Mouse (Mus musculus) heart, embryonic 14.5 days (tissue): ENCODE measurements around the gene Slco3a1. TPM values are rescaled to one million over a fixed set of nuclear protein-coding genes. Genes with fewer than 3 reads are reported as not detected.

Experiments used
- ATAC-seq: fragments of 200-750 bp; cut with Nextera tagmentation; 2 replicates; pipeline ENCODE4 v1.8.0; 2017; ENCODE audit warnings: low read depth, moderate TSS enrichment; ENCODE audit not compliant: insufficient number of reproducible peaks, insufficient read depth, low FRiP score
- H3K27ac ChIP-seq, 2 experiments: fragments of 200-500 bp in 1 of 2; fragments of 300-500 bp in 1 of 2; sonication (generic) in 1 of 2; replicated peaks in 1 of 2; 2 replicates each; pipeline ENCODE4 v1.5.1; 2012 to 2014; ENCODE audit warnings: low read depth in 2 of 2, low read length in 2 of 2, control low read depth in 1 of 2, mild to moderate bottlenecking in 1 of 2, mixed read lengths in 1 of 2; ENCODE audit not compliant: control insufficient read depth in 1 of 2, insufficient read depth in 1 of 2
- H3K27me3 ChIP-seq: fragments of 300-500 bp; sonication (generic); 2 replicates; pipeline ENCODE4 v1.6.1; 2014; ENCODE audit warnings: mild to moderate bottlenecking, low read length, control low read depth; ENCODE audit not compliant: control insufficient read depth, insufficient read depth
- H3K36me3 ChIP-seq: fragments of 300-500 bp; sonication (generic); 2 replicates; pipeline ENCODE4 v1.6.1; 2014; ENCODE audit warnings: mild to moderate bottlenecking, control low read depth, low read length, mixed read lengths; ENCODE audit not compliant: control insufficient read depth, insufficient read depth
- H3K4me1 ChIP-seq, 2 experiments: fragments of 200-500 bp in 1 of 2; fragments of 300-500 bp in 1 of 2; sonication (generic) in 1 of 2; 2 replicates each; pipeline ENCODE4 v1.6.1; 2012 to 2014; ENCODE audit warnings: low read length in 2 of 2, control low read depth in 1 of 2, mixed read lengths in 1 of 2; ENCODE audit not compliant: control insufficient read depth in 2 of 2, insufficient read depth in 2 of 2
- H3K4me2 ChIP-seq: fragments of 300-500 bp; sonication (generic); 2 replicates; pipeline ENCODE4 v1.6.1; 2014; ENCODE audit warnings: mild to moderate bottlenecking, low read length
- H3K4me3 ChIP-seq, 2 experiments: fragments of 200-500 bp in 1 of 2; fragments of 300-500 bp in 1 of 2; sonication (generic) in 1 of 2; 2 replicates each; pipeline ENCODE4 v1.5.1; 2012 to 2014; ENCODE audit warnings: low read length in 2 of 2, mild to moderate bottlenecking in 2 of 2, control low read depth in 1 of 2, low read depth in 1 of 2, moderate library complexity in 1 of 2; ENCODE audit not compliant: control insufficient read depth in 1 of 2, insufficient read depth in 1 of 2
- H3K9ac ChIP-seq: fragments of 300-500 bp; sonication (generic); 2 replicates; pipeline ENCODE4 v1.6.1; 2014; ENCODE audit warnings: mild to moderate bottlenecking, low read length
- H3K9me3 ChIP-seq: fragments of 300-500 bp; sonication (generic); 2 replicates; pipeline ENCODE4 v1.6.1; 2016; ENCODE audit warnings: low read length, control low read depth; ENCODE audit not compliant: control insufficient read depth
- WGBS: fragments of 180-500 bp; shearing (Covaris S2); extraction: QIAGEN DNeasy Blood & Tissue Kit; methylation state at CpG from one replicate; pipeline ENCODE4 v1.1.7; 2014; 5-methylcytosine and 5-hydroxymethylcytosine counted together
- polyA plus RNA-seq: library from polyadenylated mRNA; unstranded; fragments of >200 nt; fragmentation: Nextera tagmentation; extraction: Ambion mirVana; gene quantifications from 2 replicates; pipeline ENCODE4 v1.2.1, GENCODE M21; 2014

Slco3a1 gene
- polyA plus RNA-seq, 1 experiment from 2014 or later: 16.0 TPM

DNA sequence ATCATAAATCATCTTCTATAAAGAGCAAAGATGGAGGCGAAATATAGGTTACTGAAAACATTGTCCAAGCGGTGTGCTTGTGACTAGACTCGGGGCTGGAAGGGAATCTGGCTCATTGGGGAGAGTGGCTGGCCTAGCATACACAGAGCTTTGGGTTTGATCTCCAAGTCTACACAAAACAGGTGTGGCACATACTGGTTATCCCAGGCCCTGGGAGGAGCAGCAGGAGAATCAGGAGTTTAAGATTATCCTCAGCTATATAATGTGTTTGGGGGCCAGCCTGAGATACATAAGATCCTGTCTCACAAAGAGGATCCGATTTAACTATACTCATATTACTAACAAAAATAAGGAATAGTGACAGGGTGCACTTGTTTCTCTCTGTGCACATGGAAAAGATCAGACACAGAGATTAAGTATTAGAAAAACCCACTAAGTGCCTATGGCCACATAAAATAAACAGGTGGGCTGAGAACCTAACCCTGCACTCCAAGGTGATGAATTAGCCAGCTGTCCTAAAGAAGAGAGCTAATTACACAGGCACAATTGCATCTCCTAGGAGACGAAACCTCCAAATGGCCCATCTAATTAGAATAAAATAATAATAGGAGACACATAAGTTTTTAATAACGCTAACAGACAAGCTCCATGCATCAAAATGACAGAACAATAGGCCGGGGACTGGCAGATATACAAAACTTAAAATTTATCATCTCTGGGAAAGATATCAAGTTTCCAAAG, 224.3 kb downstream of the Slco3a1 start:
- H3K4me3 ChIP-seq: no peak overlapping the region
- H3K4me2 ChIP-seq: no peak overlapping the region
- no peak overlapping the region for H3K9ac ChIP-seq
- ATAC-seq: no peak
- H3K4me1 ChIP-seq: no peaks in the 10 kb centered on the region
- H3K27me3 ChIP-seq: no peaks in the 10 kb centered on the region
- WGBS: 81% methylated on average over 7 of the region's 7 CpGs
- H3K9me3 ChIP-seq: no peaks in the 10 kb centered on the region
- no peak overlapping the region for H3K27ac ChIP-seq
- H3K36me3 ChIP-seq: peaks cover 6% of the 10 kb centered on the region; the same call in 1 of the 2 replicates

DNA sequence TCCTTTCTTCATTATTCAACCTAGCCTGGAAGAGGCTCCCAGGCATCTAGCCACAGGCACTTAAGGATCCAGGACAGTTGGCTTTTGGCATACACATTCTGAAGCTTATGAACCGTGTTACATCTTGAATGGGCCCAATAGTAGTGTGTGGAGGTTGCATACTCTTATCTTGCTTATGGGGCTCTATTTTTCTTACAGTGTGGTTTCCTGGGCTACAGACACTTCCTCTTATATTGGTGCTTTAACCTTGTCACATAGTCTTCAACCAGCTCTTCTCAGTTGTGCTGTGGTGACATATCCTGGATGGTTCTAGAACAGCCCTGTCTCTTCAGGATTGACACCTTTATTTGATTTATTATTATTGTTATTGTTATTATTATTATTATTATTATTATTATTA, 225.6 kb downstream of the Slco3a1 start:
- Histone ChIP-seq H3K36me3 (peaks cover 6% of the 10 kb centered on the region; the same call in 1 of the 2 replicates), H3K9me3 (no peaks in the 10 kb centered on the region), H3K4me1 (no peaks in the 10 kb centered on the region), H3K27me3 (no peaks in the 10 kb centered on the region), H3K4me3 (no peak overlapping the region), H3K4me2 (no peak overlapping the region), H3K9ac (no peak overlapping the region), H3K27ac (no peak overlapping the region)
- ATAC-seq: no peak
- WGBS: 85% methylated on average over 1 of the region's 1 CpGs

DNA sequence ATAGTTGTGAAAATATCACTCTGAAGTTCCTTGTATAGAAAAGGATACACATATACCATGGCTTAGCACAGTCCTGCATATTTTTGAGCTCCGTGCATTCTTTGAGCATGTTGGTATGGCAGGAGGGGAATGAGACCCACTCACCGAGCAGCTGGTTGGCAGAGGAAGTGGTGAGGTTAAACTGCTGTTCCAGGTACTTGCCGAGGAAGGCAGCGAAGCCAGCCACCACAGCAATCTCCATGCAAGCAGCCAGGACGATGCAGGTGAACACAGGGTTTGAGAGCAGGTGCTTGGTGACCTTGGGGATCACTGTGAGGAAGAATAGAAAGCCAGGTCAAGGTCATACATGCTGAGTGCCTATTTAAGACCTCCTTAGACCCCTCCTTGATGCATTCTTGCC, 226.9 kb downstream of the Slco3a1 start:
- ATAC-seq: no peak
- 87% methylated on average over 5 of the region's 5 CpGs for WGBS
- H3K4me3 ChIP-seq: no peak overlapping the region

DNA sequence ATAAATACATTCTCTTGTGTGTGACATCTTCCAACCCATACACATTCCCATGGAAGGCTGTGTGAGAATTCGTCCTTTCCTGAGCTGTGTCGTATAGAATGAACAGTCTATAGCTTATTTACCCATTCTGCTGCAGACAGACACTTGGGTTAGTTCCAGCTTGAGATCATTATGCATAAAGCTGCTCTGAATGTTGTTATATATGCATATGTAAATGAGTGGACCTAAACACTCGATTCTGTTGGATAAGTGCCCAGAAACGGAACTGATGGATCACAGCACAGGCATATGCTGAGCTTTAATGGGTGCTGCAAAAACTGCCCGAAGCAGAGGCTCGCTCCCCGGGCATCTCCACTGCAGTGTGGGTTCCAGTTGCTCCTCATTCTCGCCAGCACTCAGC, 229.5 kb downstream of the Slco3a1 start:
- ATAC-seq: no peak
- no peak overlapping the region for H3K4me2 ChIP-seq
- peaks cover 6% of the 10 kb centered on the region; the same call in 1 of the 2 replicates for H3K36me3 ChIP-seq
- no peak overlapping the region for H3K9ac ChIP-seq
- no peak overlapping the region for H3K27ac ChIP-seq
- H3K27me3 ChIP-seq: no peaks in the 10 kb centered on the region
- WGBS: 85% methylated on average over 8 of the region's 8 CpGs
- no peak overlapping the region for H3K4me3 ChIP-seq
- no peaks in the 10 kb centered on the region; a peak in 1 of 4 replicates for H3K4me1 ChIP-seq
- H3K9me3 ChIP-seq: no peaks in the 10 kb centered on the region

More for the DNA sequence above, 226.9 kb downstream of the Slco3a1 start:
- H3K27ac ChIP-seq: no peak overlapping the region
- no peak overlapping the region for H3K4me2 ChIP-seq
- no peak overlapping the region for H3K9ac ChIP-seq
- no peaks in the 10 kb centered on the region for H3K9me3 ChIP-seq
- H3K36me3 ChIP-seq: peaks cover 6% of the 10 kb centered on the region; the same call in 1 of the 2 replicates
- H3K27me3 ChIP-seq: no peaks in the 10 kb centered on the region
- H3K4me1 ChIP-seq: no peaks in the 10 kb centered on the region; a peak in 1 of 4 replicates

DNA sequence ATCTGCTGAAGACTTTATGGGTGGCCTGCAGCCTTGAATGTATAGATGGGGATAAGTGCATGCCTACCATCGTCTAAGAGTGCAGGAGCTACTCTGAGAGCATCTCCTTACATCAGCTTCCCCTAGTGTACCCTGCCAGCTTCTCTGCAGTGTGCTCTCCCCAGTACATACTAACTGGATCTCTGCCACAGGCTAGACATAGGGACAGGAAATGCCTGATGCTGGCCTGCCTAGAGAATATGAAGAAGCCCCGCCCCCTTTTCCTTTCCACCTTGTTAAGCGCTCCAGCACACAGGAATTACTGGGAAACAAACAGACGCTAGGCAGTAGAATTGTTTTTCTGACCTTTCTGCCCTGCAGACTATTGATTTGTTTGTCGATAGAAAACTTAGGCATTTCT, 230.9 kb downstream of the Slco3a1 start:
- Histone ChIP-seq H3K27me3 (no peaks in the 10 kb centered on the region), H3K36me3 (peaks cover 9% of the 10 kb centered on the region; the same call in 1 of the 2 replicates), H3K4me1 (no peaks in the 10 kb centered on the region; a peak in 1 of 4 replicates), H3K27ac (no peak overlapping the region), H3K4me2 (no peak overlapping the region), H3K9me3 (no peaks in the 10 kb centered on the region), H3K9ac (no peak overlapping the region), H3K4me3 (no peak overlapping the region)
- 68% methylated on average over 5 of the region's 5 CpGs for WGBS
- ATAC-seq: no peak; the same call in 1 of the 2 replicates

DNA sequence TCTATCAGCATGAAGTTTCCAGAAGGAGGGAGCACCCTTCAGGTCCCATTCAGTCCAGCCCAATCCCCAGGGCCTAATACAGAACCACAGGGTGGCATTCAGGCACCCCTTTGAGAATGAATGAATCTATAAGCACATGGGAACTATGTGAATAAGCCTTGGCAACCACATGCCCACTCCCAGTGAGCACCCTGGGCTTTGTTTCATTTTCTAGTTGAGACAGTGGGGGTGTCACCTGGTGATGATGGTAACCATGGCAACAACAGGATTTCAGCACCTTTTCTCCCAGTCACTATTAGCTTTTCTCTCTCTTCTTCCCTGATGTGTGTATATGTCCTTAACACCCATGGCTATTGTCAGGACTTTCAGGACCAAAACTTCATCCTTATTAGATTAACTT, 231.4 kb downstream of the Slco3a1 start:
- ATAC-seq: no peak
- Histone ChIP-seq H3K36me3 (peaks cover 9% of the 10 kb centered on the region; the same call in 1 of the 2 replicates), H3K4me1 (no peaks in the 10 kb centered on the region; a peak in 1 of 4 replicates)

DNA sequence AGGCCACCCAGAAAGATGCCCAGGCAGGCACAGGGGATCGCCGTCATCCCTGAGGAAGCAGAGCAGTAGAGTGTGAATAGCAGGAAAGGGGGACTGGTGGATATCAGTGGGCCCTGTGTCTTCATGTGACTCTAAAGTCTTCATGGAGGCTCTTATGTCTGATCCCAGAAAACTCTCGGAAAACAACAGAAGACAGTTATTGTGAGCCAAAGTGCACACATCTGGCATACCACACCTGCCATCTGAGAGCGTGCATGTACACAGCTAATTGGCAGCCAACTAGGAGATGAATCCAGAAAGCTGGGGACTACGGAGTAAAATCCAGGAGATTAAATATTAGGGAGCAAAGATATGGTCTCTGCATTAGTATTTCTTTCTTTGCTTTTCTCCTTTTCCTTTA, 233.9 kb downstream of the Slco3a1 start:
- WGBS: 92% methylated on average over 5 of the region's 5 CpGs
- Histone ChIP-seq H3K36me3 (0 out of 2 replicates have a peak, but pooled peaks cover 4% of the 10 kb centered on the region), H3K9ac (no peak overlapping the region), H3K4me3 (no peak overlapping the region), H3K4me1 (no peaks in the 10 kb centered on the region; a peak in 1 of 4 replicates), H3K27ac (no peak overlapping the region), H3K9me3 (no peaks in the 10 kb centered on the region), H3K4me2 (no peak overlapping the region), H3K27me3 (no peaks in the 10 kb centered on the region)
- no peak for ATAC-seq

More for the DNA sequence above, 231.4 kb downstream of the Slco3a1 start:
- no peak overlapping the region for H3K27ac ChIP-seq
- H3K4me3 ChIP-seq: no peak overlapping the region
- H3K4me2 ChIP-seq: no peak overlapping the region
- H3K27me3 ChIP-seq: no peaks in the 10 kb centered on the region
- no peak overlapping the region for H3K9ac ChIP-seq
- no peaks in the 10 kb centered on the region for H3K9me3 ChIP-seq
